Mouse (Mus musculus): ENCODE data around the gene Zwilch. TPM values are rescaled to one million over a fixed set of nuclear protein-coding genes. Genes with fewer than 3 reads are reported as not detected.
"Not testable (repeated sequence)": the region's sequence is repeated elsewhere in the genome, so short reads cannot be mapped to it uniquely, and the experiment has no call there.

Zwilch gene
- polyA plus RNA-seq, 1 experiment from 2014 or later = 21.9 TPM

DNA sequence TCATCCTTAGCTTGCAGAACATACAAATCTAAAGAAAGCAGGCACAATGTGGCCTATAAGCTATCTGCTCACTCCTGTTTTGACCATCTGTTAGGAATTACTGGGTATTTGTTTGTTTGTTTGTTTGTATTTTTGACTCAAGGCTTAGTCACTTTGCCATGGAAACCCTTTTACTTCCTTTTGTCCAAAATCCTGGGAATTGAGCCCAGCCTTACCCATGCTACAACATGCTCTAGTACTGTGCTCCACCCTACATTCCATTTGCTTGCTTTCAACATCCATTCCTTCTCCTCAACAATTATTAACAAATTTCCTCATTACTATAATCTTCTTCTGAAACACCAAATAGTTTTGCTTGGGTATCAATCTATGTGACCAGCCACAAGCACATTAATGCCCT, 30.0 kb upstream of the Zwilch start:
- Histone ChIP-seq H3K4me2 (no peak overlapping the region), H3K9ac (no peak overlapping the region), H3K27me3 (no peaks in the 10 kb centered on the region), H3K4me3 (no peak overlapping the region), H3K36me3 (peaks cover 65% of the 10 kb centered on the region), H3K9me3 (no peaks in the 10 kb centered on the region), H3K4me1 (peaks cover 13% of the 10 kb centered on the region), H3K27ac (no peak overlapping the region)
- ATAC-seq (ENCODE audit: insufficient number of reproducible peaks, insufficient read depth, low FRiP score, low TSS enrichment, low read depth) = no peak

DNA sequence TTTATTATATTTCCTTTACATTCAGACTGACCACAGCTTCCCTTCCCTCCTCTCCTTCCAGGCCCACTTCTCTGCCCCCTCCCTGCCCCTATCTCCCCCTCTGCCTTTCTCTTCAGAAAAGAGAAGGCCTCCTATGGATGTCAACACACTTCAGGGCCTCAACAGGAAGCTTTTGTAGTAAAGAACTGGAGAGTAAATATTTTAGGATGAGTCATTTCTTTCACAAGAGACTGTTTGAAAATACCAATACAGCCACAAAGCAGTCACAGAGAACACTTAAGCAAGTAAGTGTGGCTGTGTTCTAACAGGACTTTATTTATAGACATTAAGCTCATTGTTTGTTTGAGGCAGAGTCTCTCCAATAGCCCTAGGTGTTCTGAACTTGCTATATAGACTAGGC, 29.4 kb upstream of the Zwilch start:
- H3K4me3 ChIP-seq = no peak overlapping the region
- H3K4me2 ChIP-seq = no peak overlapping the region
- no peaks in the 10 kb centered on the region for H3K27me3 ChIP-seq
- peaks cover 70% of the 10 kb centered on the region for H3K36me3 ChIP-seq
- no peaks in the 10 kb centered on the region for H3K9me3 ChIP-seq
- no peak overlapping the region for H3K9ac ChIP-seq
- peaks cover 10% of the 10 kb centered on the region for H3K4me1 ChIP-seq
- no peak for ATAC-seq (ENCODE audit: insufficient number of reproducible peaks, insufficient read depth, low FRiP score, low TSS enrichment, low read depth)
- H3K27ac ChIP-seq = no peak overlapping the region

DNA sequence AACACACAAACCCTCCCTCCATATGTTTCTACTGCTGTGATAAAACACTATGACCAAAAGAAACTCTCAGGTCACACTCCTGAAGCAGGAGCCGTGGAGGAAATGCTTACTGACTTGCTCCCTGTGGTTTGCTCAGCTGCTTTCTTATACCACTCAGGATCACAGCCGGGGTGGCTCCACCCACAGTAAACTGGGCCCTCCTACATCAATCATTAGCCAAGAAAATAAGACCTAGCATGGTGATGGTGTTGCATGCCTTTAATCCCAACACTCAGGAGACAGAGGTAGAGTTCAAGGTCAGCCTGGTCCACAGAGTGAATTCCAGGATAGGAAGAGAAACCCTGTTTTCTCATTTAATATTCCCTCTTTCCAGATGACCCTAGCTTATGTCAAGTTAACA, 27.0 kb upstream of the Zwilch start:
- H3K9me3 ChIP-seq = no peaks in the 10 kb centered on the region
- H3K36me3 ChIP-seq = peaks cover 68% of the 10 kb centered on the region
- WGBS = 79% methylated on average over 2 of the region's 2 CpGs
- H3K4me2 ChIP-seq = no peak overlapping the region
- H3K27me3 ChIP-seq = no peaks in the 10 kb centered on the region
- no peak overlapping the region for H3K27ac ChIP-seq
- H3K4me3 ChIP-seq = no peak overlapping the region
- H3K4me1 ChIP-seq = no peaks in the 10 kb centered on the region
- ATAC-seq (ENCODE audit: insufficient number of reproducible peaks, insufficient read depth, low FRiP score, low TSS enrichment, low read depth) = no peak
- no peak overlapping the region for H3K9ac ChIP-seq

DNA sequence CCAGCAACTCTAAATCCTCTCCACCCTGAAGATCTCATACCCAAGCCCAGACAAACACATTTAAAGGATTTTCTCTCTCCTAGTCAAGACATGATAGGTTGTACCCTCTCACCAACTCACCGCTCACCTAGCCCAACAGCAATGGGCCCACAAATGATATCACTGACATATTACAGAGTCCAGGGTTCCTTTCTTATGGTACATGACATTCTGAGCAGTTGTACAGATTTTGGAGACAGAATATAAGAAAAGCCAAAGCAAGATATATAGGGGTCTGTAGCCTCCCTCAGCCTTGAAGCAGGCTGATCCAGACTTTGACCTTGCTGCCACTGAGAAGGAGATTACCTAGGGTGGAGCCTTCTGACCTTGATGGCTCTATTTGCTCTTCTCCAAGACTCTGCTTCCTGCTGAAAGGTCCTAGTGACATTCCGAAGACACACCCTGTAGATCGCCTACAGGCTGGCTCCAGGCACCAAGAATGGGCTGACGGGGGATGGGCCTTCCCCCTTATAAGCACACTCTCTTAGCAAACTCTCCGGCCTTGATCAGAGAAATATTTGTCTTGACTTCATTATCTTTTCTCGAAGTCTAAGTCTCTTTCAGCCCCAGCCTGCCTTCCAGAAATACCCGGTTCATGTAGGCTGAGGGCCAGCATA, 26.0 kb upstream of the Zwilch start:
- H3K36me3 ChIP-seq = peaks cover 60% of the 10 kb centered on the region
- not testable (repeated sequence) for H3K9ac ChIP-seq; H3K9me3 ChIP-seq; ATAC-seq (ENCODE audit: insufficient number of reproducible peaks, insufficient read depth, low FRiP score, low TSS enrichment, low read depth); H3K4me3 ChIP-seq; H3K4me1 ChIP-seq; H3K27me3 ChIP-seq; H3K27ac ChIP-seq; H3K4me2 ChIP-seq
- 90% methylated on average over 7 of the region's 7 CpGs for WGBS

DNA sequence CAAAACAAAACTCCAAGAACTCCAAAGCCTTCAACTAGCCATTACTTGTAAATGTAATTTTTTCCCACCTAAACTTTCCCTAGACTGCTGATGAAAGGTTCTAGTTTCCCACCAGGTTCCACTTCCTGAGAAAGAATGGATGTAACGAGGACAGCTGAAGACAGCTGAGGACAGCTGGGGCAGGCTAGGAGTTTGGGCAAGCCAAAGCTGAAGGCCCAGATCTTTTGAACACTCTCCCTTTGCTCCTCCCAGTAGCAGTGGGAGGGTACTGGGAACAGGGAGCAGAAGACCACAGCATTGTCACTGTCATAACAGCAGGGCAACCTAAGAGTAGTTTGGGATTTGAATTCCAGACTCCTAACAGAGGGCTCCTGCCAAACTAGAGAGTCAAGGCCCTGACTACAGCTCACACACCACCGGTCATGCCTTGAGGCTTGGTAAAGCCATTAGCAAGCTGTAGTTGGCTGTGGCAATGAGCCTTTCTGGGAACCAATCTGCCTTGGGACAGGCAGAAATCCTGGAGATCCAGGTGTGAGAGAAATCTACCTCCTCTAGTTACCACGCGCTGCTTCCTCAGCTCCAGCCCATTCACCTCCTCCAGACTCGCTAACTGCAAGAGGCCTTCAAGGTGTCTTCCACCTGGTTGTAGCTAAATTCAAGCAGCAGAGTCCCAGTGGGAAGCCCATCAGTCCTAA, 25.3 kb upstream of the Zwilch start:
- Histone ChIP-seq H3K36me3 (peaks cover 60% of the 10 kb centered on the region), H3K27ac (no peak overlapping the region), H3K4me1 (no peaks in the 10 kb centered on the region), H3K27me3 (no peaks in the 10 kb centered on the region), H3K9ac (no peak overlapping the region), H3K4me2 (no peak overlapping the region), H3K9me3 (no peaks in the 10 kb centered on the region), H3K4me3 (no peak overlapping the region)
- no peak for ATAC-seq (ENCODE audit: insufficient number of reproducible peaks, insufficient read depth, low FRiP score, low TSS enrichment, low read depth)
- WGBS = 91% methylated on average over 5 of the region's 5 CpGs

- Histone ChIP-seq H3K4me2 (no peak overlapping the region), H3K4me1 (no peaks in the 10 kb centered on the region), H3K9ac (no peak overlapping the region), H3K36me3 (peaks cover 60% of the 10 kb centered on the region), H3K4me3 (no peak overlapping the region), H3K27me3 (no peaks in the 10 kb centered on the region), H3K27ac (no peak overlapping the region), H3K9me3 (no peaks in the 10 kb centered on the region)
- 87% methylated on average over 8 of the region's 8 CpGs for WGBS
- no peak for ATAC-seq (ENCODE audit: insufficient number of reproducible peaks, insufficient read depth, low FRiP score, low TSS enrichment, low read depth)
Measured at GRCm38 (mm10) chr9:64197524-64197923, 24.6 kb upstream of the Zwilch start.

- H3K27me3 ChIP-seq = no peaks in the 10 kb centered on the region
- no peaks in the 10 kb centered on the region for H3K9me3 ChIP-seq
- H3K4me2 ChIP-seq = no peak overlapping the region
- H3K36me3 ChIP-seq = peaks cover 64% of the 10 kb centered on the region
- no peak overlapping the region for H3K4me3 ChIP-seq
- WGBS = 73% methylated on average over 4 of the region's 4 CpGs
- H3K9ac ChIP-seq = no peak overlapping the region
- no peak for ATAC-seq (ENCODE audit: insufficient number of reproducible peaks, insufficient read depth, low FRiP score, low TSS enrichment, low read depth)
- H3K4me1 ChIP-seq = no peaks in the 10 kb centered on the region
- H3K27ac ChIP-seq = 0 out of 2 replicates have a peak overlapping the region, but pooled peaks have one; percentile 16
Measured at GRCm38 (mm10) chr9:64195554-64195953, 22.6 kb upstream of the Zwilch start.

- no peaks in the 10 kb centered on the region for H3K9me3 ChIP-seq
- H3K27ac ChIP-seq = no peak overlapping the region
- ATAC-seq (ENCODE audit: insufficient number of reproducible peaks, insufficient read depth, low FRiP score, low TSS enrichment, low read depth) = no peak
- 93% methylated on average over 1 of the region's 1 CpGs for WGBS
- H3K4me2 ChIP-seq = no peak overlapping the region
- H3K4me3 ChIP-seq = no peak overlapping the region
- no peak overlapping the region for H3K9ac ChIP-seq
- peaks cover 72% of the 10 kb centered on the region for H3K36me3 ChIP-seq
- no peaks in the 10 kb centered on the region for H3K4me1 ChIP-seq
- H3K27me3 ChIP-seq = no peaks in the 10 kb centered on the region
Measured at GRCm38 (mm10) chr9:64193879-64194278, 21.0 kb upstream of the Zwilch start.

GRCm38 (mm10) chr9:64184166-64184840, 11.4 kb upstream of the Zwilch start:
- Histone ChIP-seq H3K4me1 (peaks cover 8% of the 10 kb centered on the region; the same call in 1 of the 2 replicates), H3K36me3 (peaks cover 75% of the 10 kb centered on the region), H3K9ac (no peak overlapping the region), H3K27ac (no peak overlapping the region), H3K4me3 (no peak overlapping the region), H3K27me3 (no peaks in the 10 kb centered on the region), H3K4me2 (no peak overlapping the region), H3K9me3 (no peaks in the 10 kb centered on the region)
- no peak for ATAC-seq (ENCODE audit: insufficient number of reproducible peaks, insufficient read depth, low FRiP score, low TSS enrichment, low read depth)
- WGBS = 91% methylated on average over 5 of the region's 5 CpGs

DNA sequence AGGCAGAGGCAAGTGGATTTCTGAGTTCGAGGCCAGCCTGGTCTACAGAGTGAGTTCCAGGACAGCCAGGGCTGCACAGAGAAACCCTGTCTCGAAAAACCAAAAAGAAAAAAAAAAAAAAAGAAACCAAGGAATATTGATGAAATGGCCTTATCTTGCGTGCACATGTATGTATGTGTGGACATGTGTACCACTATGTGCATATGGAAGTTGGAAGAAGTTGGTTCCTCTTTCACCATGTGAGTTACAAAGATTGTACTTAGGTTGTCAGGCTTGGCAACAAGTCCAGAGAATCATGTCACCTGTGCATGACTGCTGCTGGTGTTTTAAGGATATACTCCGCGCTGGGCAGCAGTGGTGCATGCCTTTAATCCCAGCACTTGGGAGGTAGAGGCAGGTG, 10.4 kb upstream of the Zwilch start:
- H3K4me2 ChIP-seq; ATAC-seq (ENCODE audit: insufficient number of reproducible peaks, insufficient read depth, low FRiP score, low TSS enrichment, low read depth); H3K27ac ChIP-seq; H3K4me1 ChIP-seq; H3K9ac ChIP-seq; H3K4me3 ChIP-seq; H3K9me3 ChIP-seq; H3K27me3 ChIP-seq: not testable (repeated sequence)
- WGBS = 91% methylated on average over 5 of the region's 5 CpGs
- peaks cover 72% of the 10 kb centered on the region for H3K36me3 ChIP-seq

GRCm38 (mm10) chr9:64178974-64179646, 6.2 kb upstream of the Zwilch start, which contains the start of gene Snapc5:
TSS of gene Snapc5 (plus strand) at chr9:64179274.
- Histone ChIP-seq H3K36me3 (peaks cover 77% of the 10 kb centered on the region), H3K4me2 (peak within 1 kb of the TSS; percentile 65), H3K27ac (peak within 1 kb of the TSS; percentile 86), H3K9me3 (no peaks in the 10 kb centered on the region), H3K4me3 (peak within 1 kb of the TSS; percentile 66), H3K4me1 (peaks cover 19% of the 10 kb centered on the region), H3K9ac (peak within 1 kb of the TSS; percentile 75), H3K27me3 (no peaks in the 10 kb centered on the region)
- WGBS = under 1% methylated on average over 35 of the region's 35 CpGs
- peak; percentile 93 for ATAC-seq (ENCODE audit: insufficient number of reproducible peaks, insufficient read depth, low FRiP score, low TSS enrichment, low read depth)
